ENCODE assay signal across 11 mouse cellular contexts in genomic region chr13:81232839-81233238, GRCm38 (mm10).
A peak's percentile ranks its signal among the peaks of the same experiment; 100 is the strongest.
DNase-seq lines count a peak whose midpoint lies in the region; ATAC-seq lines count a peak whose summit lies in the region.
"Had no signal": no experiment of that assay in that cellular context is flagged by ENCODE, and none has a peak within 500 bp of the region (broad histone marks: within the 10 kb centered on the region; RNA-seq: fewer than 3 reads in every experiment).

No protein-coding gene starts in this region.

- peak; percentile 7 for DNase-seq in kidney, adult 18-20 months
- DNase-seq in kidney, adult 11 months = no peak
- peak; percentile 78 to 92 for DNase-seq in adrenal gland, adult (ENCODE audit: inconsistent age in 2 of 2, low spot score in 1 of 2)
- peak; percentile 14 for DNase-seq in kidney, adult 8-10 months
- DNase-seq in lung, postnatal 4 days = peak; percentile 52
- DNase-seq in forebrain, embryonic 14.5 days (ENCODE audit: low spot score) = no peak
- no peak for DNase-seq in cerebellum, adult 18-20 months
- DNase-seq in cerebellum, postnatal 14 days = no peak

- H3K27ac ChIP-seq in forebrain, embryonic 14.5 days (ENCODE audit: low read depth, low read length) = no peak overlapping the region
- H3K27ac ChIP-seq: forebrain, embryonic 15.5 days had no signal

- ATAC-seq in forebrain, embryonic 14.5 days = no peak
- ATAC-seq: forebrain, embryonic 15.5 days had no signal

- H3K27me3 ChIP-seq in forebrain, embryonic 14.5 days (replicated peaks; ENCODE audit: control insufficient read depth, insufficient read depth, low read length) = no peaks in the 10 kb centered on the region
- H3K27me3 ChIP-seq: CH12.LX; forebrain, embryonic 15.5 days had no signal

- H3K9me3 ChIP-seq in forebrain, embryonic 14.5 days (replicated peaks; ENCODE audit: control insufficient read depth, low read length) = no peaks in the 10 kb centered on the region
- H3K9me3 ChIP-seq: forebrain, embryonic 15.5 days had no signal

- no peak overlapping the region for H3K4me2 ChIP-seq in forebrain, embryonic 14.5 days (ENCODE audit: low read length)
- H3K4me2 ChIP-seq: forebrain, embryonic 15.5 days; midbrain, embryonic 11.5 days had no signal

- no peaks in the 10 kb centered on the region for H3K4me1 ChIP-seq in forebrain, embryonic 14.5 days (ENCODE audit: control insufficient read depth, insufficient read depth, low read length)
- H3K4me1 ChIP-seq: forebrain, embryonic 15.5 days had no signal

- H3K36me3 ChIP-seq in forebrain, embryonic 14.5 days (ENCODE audit: control insufficient read depth, insufficient read depth, low read length) = no peaks in the 10 kb centered on the region
- H3K36me3 ChIP-seq: forebrain, embryonic 15.5 days had no signal

- no peak overlapping the region for H3K9ac ChIP-seq in forebrain, embryonic 14.5 days (ENCODE audit: low read length)
- H3K9ac ChIP-seq: forebrain, embryonic 15.5 days had no signal

- H3K4me3 ChIP-seq in forebrain, embryonic 14.5 days (ENCODE audit: low read depth, low read length) = no peak overlapping the region
- H3K4me3 ChIP-seq: forebrain, embryonic 15.5 days had no signal

Comparison
In these comparisons a context has a peak if more than half of its experiments do, and no peak if none do; other contexts are left out.
1. DNase-seq: peak in kidney, adult 18-20 months (single experiment), adrenal gland, adult (2 of 2), kidney, adult 8-10 months (2 of 2) and lung, postnatal 4 days (2 of 2); none in kidney, adult 11 months (single experiment), forebrain, embryonic 14.5 days (single experiment), cerebellum, adult 18-20 months (0 of 2) and cerebellum, postnatal 14 days (0 of 2).